Mouse (Mus musculus) cerebellum, adult 11-12 months (tissue): Measurements from ENCODE around the gene Corin.

ENCODE experiments used
- DNase-seq: peaks from one replicate; pipeline ENCODE4 v3.0.0; 2022

The Corin gene

GRCm38 (mm10) chr5:72298418-72299104 is 205.7 kb downstream of the Corin start:
- no peak for DNase-seq

GRCm38 (mm10) chr5:72285077-72285476 is 219.2 kb downstream of the Corin start:
- DNase-seq = no peak

- no peak for DNase-seq
Measured at GRCm38 (mm10) chr5:72282907-72283306, 221.4 kb downstream of the Corin start.

- no peak for DNase-seq
Measured at GRCm38 (mm10) chr5:72269652-72270051, 234.6 kb downstream of the Corin start.

- no peak for DNase-seq
Measured at GRCm38 (mm10) chr5:72269204-72269603, 235.1 kb downstream of the Corin start.

- DNase-seq = no peak
Measured at GRCm38 (mm10) chr5:72266955-72267535, 237.2 kb downstream of the Corin start.

- no peak for DNase-seq
Measured at GRCm38 (mm10) chr5:72264195-72264751, 240.0 kb downstream of the Corin start.

GRCm38 (mm10) chr5:72261802-72262324 is 242.4 kb downstream of the Corin start:
- DNase-seq = no peak

- DNase-seq = no peak
Measured at GRCm38 (mm10) chr5:72259298-72259621, 245.0 kb downstream of the Corin start.

- no peak for DNase-seq
Measured at GRCm38 (mm10) chr5:72258409-72259297, 245.6 kb downstream of the Corin start.

GRCm38 (mm10) chr5:72257084-72257483 is 247.2 kb downstream of the Corin start:
- no peak for DNase-seq

- DNase-seq = no peak
Measured at GRCm38 (mm10) chr5:72254958-72255357, 249.3 kb downstream of the Corin start.

GRCm38 (mm10) chr5:72250180-72250579 is 254.1 kb downstream of the Corin start:
- DNase-seq = no peak
